Mouse (Mus musculus) heart, adult 2 months (tissue): ENCODE data around the gene 1110032A03Rik.

Source experiments
- CTCF ChIP-seq: fragments of 200-600 bp; IDR thresholded peaks from 2 replicates; pipeline ENCODE4 v1.8.1; 2022; ENCODE audit warnings: antibody characterized with exemption, mild to moderate bottlenecking, moderate library complexity
- POLR2A ChIP-seq: fragments of 200-500 bp; IDR thresholded peaks from 2 replicates; pipeline ENCODE4 v1.6.1; 2011; ENCODE audit warnings: mild to moderate bottlenecking, low read depth, low read length, control low read depth; ENCODE audit not compliant: insufficient read depth

DNA sequence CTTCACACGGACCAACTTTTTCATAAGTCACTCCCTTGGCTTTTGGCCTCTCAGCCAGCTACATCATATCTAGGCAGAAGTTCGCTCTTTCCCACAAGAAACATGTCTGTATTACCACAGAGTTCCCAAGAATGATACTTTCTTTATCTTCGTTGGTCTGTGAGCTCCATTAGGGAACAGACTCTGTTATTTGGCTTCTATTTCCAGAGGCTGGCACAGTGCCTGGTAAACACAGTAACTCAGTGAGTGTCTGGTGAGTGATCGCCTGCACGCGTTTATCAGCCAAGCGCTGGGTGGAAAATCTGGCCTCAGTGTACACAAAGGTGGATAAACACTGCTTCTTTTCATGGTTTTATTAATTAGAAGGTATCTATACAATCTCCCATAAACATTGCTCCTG is 51.9 kb downstream of the 1110032A03Rik start:
- TF ChIP-seq CTCF (no peak), POLR2A (peak; percentile 28; the same call in 1 of the 2 replicates)
